Mouse (Mus musculus): Measurements from ENCODE around the gene Ccdc9.

GRCm38 (mm10) chr7:16310521-16311452, 24.2 kb upstream of the Ccdc9 start:
- TF ChIP-seq POLR2A (IDR thresholded peaks at IDR 0.05; ENCODE audit: insufficient read depth, low read depth, low read length) (no peak), CTCF (IDR thresholded peaks at IDR 0.05; ENCODE audit: insufficient read depth, low read depth, low read length) (no peak)
